Mouse (Mus musculus): Measurements from ENCODE around the gene Ddah2. TPM values are rescaled to one million over a fixed set of nuclear protein-coding genes. Genes with fewer than 3 reads are reported as not detected.

Ddah2 gene
- 97.1 and 114 TPM in 2 replicates for total RNA-seq (2014; rRNA removed; ENCODE audit: low replicate concordance)
- 128 and 130 TPM in 2 replicates for polyA plus RNA-seq (2015; fragmentation: Nextera tagmentation; extraction: Ambion mirVana)

- H3K27ac ChIP-seq (ENCODE audit: low read depth): peak within 1 kb of the TSS; percentile 87
- DNase-seq (ENCODE audit: low spot score): peak; percentile 91
- TF ChIP-seq CTCF (IDR thresholded peaks at IDR 0.05; ENCODE audit: low read depth) (peak; percentile 59), EP300 (IDR thresholded peaks at IDR 0.05; ENCODE audit: low read depth) (peak; percentile 23; the same call in 1 of the 2 replicates)
- H3K4me3 ChIP-seq (ENCODE audit: low read depth, low read length): peak within 1 kb of the TSS; percentile 62
- peak within 1 kb of the TSS; percentile 71 for H3K9ac ChIP-seq (replicated peaks; ENCODE audit: low read depth, low read length)
- peaks cover 63% of the 10 kb centered on the region for H3K36me3 ChIP-seq (replicated peaks; ENCODE audit: control insufficient read depth, insufficient read depth, low read length)
- peak within 1 kb of the TSS; percentile 75 for H3K4me2 ChIP-seq (ENCODE audit: low read depth, low read length)
- H3K9me3 ChIP-seq (replicated peaks; ENCODE audit: control insufficient read depth, low read length): no peaks in the 10 kb centered on the region
- H3K4me1 ChIP-seq (ENCODE audit: control insufficient read depth, insufficient read depth): 0 out of 2 replicates have a peak, but pooled peaks cover 4% of the 10 kb centered on the region
- H3K27me3 ChIP-seq (ENCODE audit: control insufficient read depth, insufficient read depth, low read length): peaks cover 6% of the 10 kb centered on the region; the same call in 1 of the 2 replicates
- peak; percentile 92 for ATAC-seq (ENCODE audit: insufficient read depth, low read depth)
- under 1% methylated on average over 55 of the region's 57 CpGs for WGBS
These were observed at the start of gene Ddah2 for GRCm38 (mm10) chr17:35058911-35059892. TSS of gene Ddah2 (plus strand) at chr17:35059035.

GRCm38 (mm10) chr17:35009586-35009985, 49.2 kb upstream of the Ddah2 start:
- Histone ChIP-seq H3K36me3 (replicated peaks; ENCODE audit: control insufficient read depth, insufficient read depth, low read length) (peaks cover 76% of the 10 kb centered on the region), H3K4me3 (ENCODE audit: low read depth, low read length) (no peak overlapping the region), H3K27ac (ENCODE audit: low read depth) (no peak overlapping the region), H3K9me3 (replicated peaks; ENCODE audit: control insufficient read depth, low read length) (no peaks in the 10 kb centered on the region), H3K27me3 (ENCODE audit: control insufficient read depth, insufficient read depth, low read length) (no peaks in the 10 kb centered on the region), H3K4me1 (ENCODE audit: control insufficient read depth, insufficient read depth) (no peaks in the 10 kb centered on the region), H3K4me2 (ENCODE audit: low read depth, low read length) (no peak overlapping the region), H3K9ac (replicated peaks; ENCODE audit: low read depth, low read length) (no peak overlapping the region)
- 90% methylated on average over 7 of the region's 7 CpGs for WGBS
- TF ChIP-seq EP300 (IDR thresholded peaks at IDR 0.05; ENCODE audit: low read depth): no peak
- no peak for TF ChIP-seq CTCF (IDR thresholded peaks at IDR 0.05; ENCODE audit: low read depth)
- DNase-seq (ENCODE audit: low spot score): no peak
- ATAC-seq (ENCODE audit: insufficient read depth, low read depth): no peak

- Histone ChIP-seq H3K9me3 (replicated peaks; ENCODE audit: control insufficient read depth, low read length) (no peaks in the 10 kb centered on the region), H3K4me1 (ENCODE audit: control insufficient read depth, insufficient read depth) (peaks cover 6% of the 10 kb centered on the region), H3K4me3 (ENCODE audit: low read depth, low read length) (no peak overlapping the region), H3K36me3 (replicated peaks; ENCODE audit: control insufficient read depth, insufficient read depth, low read length) (peaks cover 72% of the 10 kb centered on the region), H3K9ac (replicated peaks; ENCODE audit: low read depth, low read length) (no peak overlapping the region), H3K27me3 (ENCODE audit: control insufficient read depth, insufficient read depth, low read length) (no peaks in the 10 kb centered on the region), H3K27ac (ENCODE audit: low read depth) (no peak overlapping the region), H3K4me2 (ENCODE audit: low read depth, low read length) (no peak overlapping the region)
- 93% methylated on average over 8 of the region's 8 CpGs for WGBS
- ATAC-seq (ENCODE audit: insufficient read depth, low read depth) (no peak), DNase-seq (ENCODE audit: low spot score) (no peak)
- TF ChIP-seq CTCF (IDR thresholded peaks at IDR 0.05; ENCODE audit: low read depth) (no peak), EP300 (IDR thresholded peaks at IDR 0.05; ENCODE audit: low read depth) (no peak)
These were observed 47.4 kb upstream of the Ddah2 start for GRCm38 (mm10) chr17:35011440-35011839.

- no peak overlapping the region for H3K4me2 ChIP-seq (ENCODE audit: low read depth, low read length)
- DNase-seq (ENCODE audit: low spot score) (no peak), ATAC-seq (ENCODE audit: insufficient read depth, low read depth) (no peak)
- H3K27me3 ChIP-seq (ENCODE audit: control insufficient read depth, insufficient read depth, low read length): no peaks in the 10 kb centered on the region
- H3K27ac ChIP-seq (ENCODE audit: low read depth): no peak overlapping the region
- peaks cover 72% of the 10 kb centered on the region for H3K36me3 ChIP-seq (replicated peaks; ENCODE audit: control insufficient read depth, insufficient read depth, low read length)
- H3K9me3 ChIP-seq (replicated peaks; ENCODE audit: control insufficient read depth, low read length): no peaks in the 10 kb centered on the region
- WGBS: 79% methylated on average over 13 of the region's 13 CpGs
- H3K9ac ChIP-seq (replicated peaks; ENCODE audit: low read depth, low read length): no peak overlapping the region
- H3K4me1 ChIP-seq (ENCODE audit: control insufficient read depth, insufficient read depth): peaks cover 11% of the 10 kb centered on the region
- H3K4me3 ChIP-seq (ENCODE audit: low read depth, low read length): no peak overlapping the region
- no peak for TF ChIP-seq EP300 (IDR thresholded peaks at IDR 0.05; ENCODE audit: low read depth)
These were observed 46.4 kb upstream of the Ddah2 start for GRCm38 (mm10) chr17:35012430-35012829.

- DNase-seq (ENCODE audit: low spot score): no peak
- ATAC-seq (ENCODE audit: insufficient read depth, low read depth): no peak
- H3K27ac ChIP-seq (ENCODE audit: low read depth): no peak overlapping the region
- peaks cover 66% of the 10 kb centered on the region for H3K36me3 ChIP-seq (replicated peaks; ENCODE audit: control insufficient read depth, insufficient read depth, low read length)
- no peak overlapping the region for H3K4me3 ChIP-seq (ENCODE audit: low read depth, low read length)
- H3K9ac ChIP-seq (replicated peaks; ENCODE audit: low read depth, low read length): no peak overlapping the region
- WGBS: 76% methylated on average over 6 of the region's 6 CpGs
- no peaks in the 10 kb centered on the region for H3K27me3 ChIP-seq (ENCODE audit: control insufficient read depth, insufficient read depth, low read length)
- H3K4me1 ChIP-seq (ENCODE audit: control insufficient read depth, insufficient read depth): peaks cover 11% of the 10 kb centered on the region
- H3K9me3 ChIP-seq (replicated peaks; ENCODE audit: control insufficient read depth, low read length): no peaks in the 10 kb centered on the region
- no peak for TF ChIP-seq EP300 (IDR thresholded peaks at IDR 0.05; ENCODE audit: low read depth)
- TF ChIP-seq CTCF (IDR thresholded peaks at IDR 0.05; ENCODE audit: low read depth): no peak
- H3K4me2 ChIP-seq (ENCODE audit: low read depth, low read length): no peak overlapping the region
These were observed 45.6 kb upstream of the Ddah2 start for GRCm38 (mm10) chr17:35013221-35013620.

Measured in heart, postnatal 0 days (tissue).